Mouse (Mus musculus) thymus, adult 2 months (tissue): ENCODE measurements around the gene Wdr24.

Experiments
- CTCF ChIP-seq: fragments of 200-500 bp; IDR thresholded peaks from 2 replicates; pipeline ENCODE4 v1.5.1; 2012; ENCODE audit warnings: mild to moderate bottlenecking, control low read depth, low read length, moderate library complexity, borderline replicate concordance; ENCODE audit not compliant: control insufficient read depth, poor library complexity, insufficient read depth; ENCODE audit errors: extremely low read depth
- POLR2A ChIP-seq: fragments of 200-500 bp; IDR thresholded peaks from 2 replicates; pipeline ENCODE4 v1.6.1; 2012; ENCODE audit warnings: mild to moderate bottlenecking, low read length, control low read depth, moderate library complexity; ENCODE audit not compliant: control insufficient read depth, poor library complexity, insufficient read depth; ENCODE audit errors: extremely low read depth

DNA sequence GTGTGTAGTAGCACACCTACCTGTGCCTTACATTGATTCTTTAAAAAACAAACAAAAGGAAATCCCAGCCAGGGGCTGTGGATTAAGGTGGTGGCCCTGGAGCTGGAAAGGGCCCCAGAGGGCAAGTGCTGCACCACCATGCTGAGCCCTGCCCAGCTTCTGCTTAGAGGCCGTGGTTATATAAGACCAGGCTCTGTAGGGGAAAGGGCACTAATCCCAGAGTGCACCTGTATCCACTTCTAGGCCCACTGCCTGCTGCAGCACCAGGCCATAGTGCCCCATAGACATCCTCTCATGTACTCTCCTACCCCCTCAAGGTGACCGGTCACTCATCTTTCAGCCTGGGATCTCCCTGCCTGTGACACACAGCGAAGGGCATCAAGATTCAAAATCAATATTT lies 42.7 kb downstream of the Wdr24 start:
- TF ChIP-seq CTCF (no peak), POLR2A (no peak)
